Mouse (Mus musculus) forebrain, embryonic 13.5 days (tissue): Measurements from ENCODE around the gene Wdr20rt. TPM values are rescaled to one million over a fixed set of nuclear protein-coding genes. Genes with fewer than 3 reads are reported as not detected.

Experiments used
- ATAC-seq: fragments of 200-750 bp; cut with Nextera tagmentation; 2 replicates; pipeline ENCODE4 v1.8.0; 2017
- H3K27ac ChIP-seq: fragments of 300-500 bp; sonication (generic); 2 replicates; pipeline ENCODE4 v1.5.1; 2015; ENCODE audit warnings: inconsistent platforms, mild to moderate bottlenecking, moderate library complexity
- H3K27me3 ChIP-seq: fragments of 300-500 bp; sonication (generic); 2 replicates; pipeline ENCODE4 v1.6.1; 2015; ENCODE audit warnings: mild to moderate bottlenecking, inconsistent platforms
- H3K36me3 ChIP-seq: fragments of 300-500 bp; sonication (generic); 2 replicates; pipeline ENCODE4 v1.6.1; 2015; ENCODE audit warnings: mild to moderate bottlenecking, inconsistent platforms; ENCODE audit not compliant: poor library complexity, severe bottlenecking
- H3K4me1 ChIP-seq: fragments of 300-500 bp; sonication (generic); 2 replicates; pipeline ENCODE4 v1.6.1; 2015; ENCODE audit warnings: inconsistent platforms
- H3K4me2 ChIP-seq: fragments of 300-500 bp; sonication (generic); 2 replicates; pipeline ENCODE4 v1.6.1; 2015; ENCODE audit warnings: inconsistent platforms, mild to moderate bottlenecking, moderate library complexity
- H3K4me3 ChIP-seq: fragments of 300-500 bp; sonication (generic); 2 replicates; pipeline ENCODE4 v1.5.1; 2015; ENCODE audit warnings: mild to moderate bottlenecking, inconsistent platforms
- H3K9ac ChIP-seq: fragments of 300-500 bp; sonication (generic); 2 replicates; pipeline ENCODE4 v1.6.1; 2015; ENCODE audit warnings: mild to moderate bottlenecking, inconsistent platforms
- H3K9me3 ChIP-seq: fragments of 300-500 bp; sonication (generic); replicated peaks from 2 replicates; pipeline ENCODE4 v1.6.1; 2016; ENCODE audit warnings: inconsistent platforms
- WGBS: fragments of 180-500 bp; shearing (Covaris S2); methylation state at CpG from one replicate; pipeline ENCODE4 v1.1.7; 2015; 5-methylcytosine and 5-hydroxymethylcytosine counted together
- polyA plus RNA-seq: library from polyadenylated mRNA; unstranded; fragments of >200 nt; fragmentation: Nextera tagmentation; extraction: Ambion mirVana; gene quantifications from 2 replicates; pipeline ENCODE4 v1.2.1, GENCODE M21; 2015

Wdr20rt gene
- polyA plus RNA-seq, 1 experiment from 2014 or later, result not detected

- Histone ChIP-seq H3K27me3 (no peaks in the 10 kb centered on the region), H3K27ac (peak overlapping the region; percentile 48; the same call in 1 of the 2 replicates), H3K9ac (no peak overlapping the region), H3K9me3 (no peaks in the 10 kb centered on the region), H3K4me3 (no peak overlapping the region), H3K36me3 (no peaks in the 10 kb centered on the region), H3K4me1 (peaks cover 15% of the 10 kb centered on the region), H3K4me2 (peak overlapping the region; percentile 40)
- ATAC-seq, result peak; percentile 81
- 32% methylated on average over 19 of the region's 19 CpGs for WGBS
Measured at GRCm38 (mm10) chr12:65258212-65259138, 33.2 kb downstream of the Wdr20rt start.

DNA sequence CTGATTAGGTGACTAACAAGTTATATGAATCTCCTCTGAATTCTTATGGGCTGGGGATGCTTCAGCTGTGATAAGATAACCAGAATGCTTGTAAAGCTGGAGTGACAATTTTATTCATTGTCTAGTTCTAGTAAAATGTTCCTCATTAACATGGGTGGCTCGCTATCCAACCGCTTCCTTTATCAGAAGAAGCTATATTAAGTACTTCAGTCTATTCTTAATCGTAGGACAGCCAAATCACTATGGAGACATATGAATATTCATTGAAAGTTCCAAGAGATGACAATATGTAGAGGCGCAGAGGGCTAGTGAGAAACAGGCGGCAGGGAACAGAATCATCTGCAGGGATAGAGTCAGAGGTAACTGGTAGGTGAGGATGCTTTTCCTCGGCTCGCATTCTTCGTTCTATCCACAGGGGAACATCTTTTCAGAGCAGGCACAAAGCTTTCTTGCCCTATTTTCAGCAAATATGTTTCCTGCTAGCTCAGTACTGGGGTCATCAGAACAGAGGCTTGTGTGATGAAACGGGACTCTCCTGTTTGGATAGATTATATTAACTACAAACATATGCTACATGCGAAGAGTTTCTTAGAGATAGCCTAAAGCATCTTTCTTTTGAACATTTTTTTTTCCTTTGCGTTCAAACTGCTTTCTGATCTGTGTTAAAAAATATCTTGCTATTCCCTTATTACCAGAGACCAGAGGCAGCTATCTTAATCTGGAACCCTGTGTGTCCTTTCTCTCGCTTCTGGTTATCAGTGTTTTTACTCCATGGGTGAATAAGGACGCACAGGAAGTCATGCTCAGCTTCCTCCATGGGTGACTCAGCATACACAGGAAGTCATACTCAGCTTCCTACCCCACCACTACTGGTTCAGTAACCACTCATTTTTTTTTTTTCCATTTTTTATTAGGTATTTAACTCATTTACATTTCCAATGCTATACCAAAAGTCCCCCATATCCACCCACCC, 34.1 kb downstream of the Wdr20rt start:
- 66% methylated on average over 13 of the region's 13 CpGs for WGBS
- ATAC-seq, result peak; percentile 84
- Histone ChIP-seq H3K9me3 (no peaks in the 10 kb centered on the region), H3K4me3 (no peak overlapping the region), H3K27ac (0 out of 2 replicates have a peak overlapping the region, but pooled peaks have one; percentile 48), H3K36me3 (no peaks in the 10 kb centered on the region), H3K27me3 (no peaks in the 10 kb centered on the region), H3K4me1 (peaks cover 15% of the 10 kb centered on the region), H3K4me2 (peak overlapping the region; percentile 40), H3K9ac (no peak overlapping the region)

- Histone ChIP-seq H3K4me3 (no peak overlapping the region), H3K9ac (no peak overlapping the region), H3K36me3 (no peaks in the 10 kb centered on the region), H3K27me3 (no peaks in the 10 kb centered on the region), H3K4me2 (no peak overlapping the region), H3K4me1 (no peaks in the 10 kb centered on the region), H3K9me3 (no peaks in the 10 kb centered on the region), H3K27ac (no peak overlapping the region)
- peak; percentile 84 for ATAC-seq
- WGBS, result 57% methylated on average over 5 of the region's 5 CpGs
Measured at GRCm38 (mm10) chr12:65268311-65268984, 43.1 kb downstream of the Wdr20rt start.

DNA sequence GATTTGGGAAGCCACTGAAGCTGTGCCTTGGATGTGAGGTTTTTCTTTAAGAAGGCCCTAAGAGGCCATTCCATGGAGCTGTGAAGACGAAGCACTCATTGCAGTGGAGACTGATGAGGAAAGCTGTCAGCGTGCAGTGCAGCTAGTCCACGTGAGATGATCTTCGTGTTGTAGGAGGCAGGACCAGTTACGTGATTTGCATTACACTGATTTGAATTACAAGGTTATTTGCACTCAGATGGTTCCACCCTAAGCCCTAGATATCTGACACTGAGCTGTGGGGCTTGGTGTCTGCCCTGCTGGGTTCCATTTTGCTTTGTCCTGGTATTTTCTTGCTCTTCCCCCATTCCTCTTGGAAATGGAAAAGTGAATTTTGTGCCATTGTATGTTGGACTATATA, 44.1 kb downstream of the Wdr20rt start:
- WGBS, result 66% methylated on average over 5 of the region's 5 CpGs
- Histone ChIP-seq H3K9me3 (no peaks in the 10 kb centered on the region), H3K27me3 (no peaks in the 10 kb centered on the region), H3K4me1 (no peaks in the 10 kb centered on the region), H3K27ac (no peak overlapping the region), H3K9ac (no peak overlapping the region), H3K36me3 (no peaks in the 10 kb centered on the region), H3K4me2 (no peak overlapping the region), H3K4me3 (no peak overlapping the region)
- ATAC-seq, result no peak

DNA sequence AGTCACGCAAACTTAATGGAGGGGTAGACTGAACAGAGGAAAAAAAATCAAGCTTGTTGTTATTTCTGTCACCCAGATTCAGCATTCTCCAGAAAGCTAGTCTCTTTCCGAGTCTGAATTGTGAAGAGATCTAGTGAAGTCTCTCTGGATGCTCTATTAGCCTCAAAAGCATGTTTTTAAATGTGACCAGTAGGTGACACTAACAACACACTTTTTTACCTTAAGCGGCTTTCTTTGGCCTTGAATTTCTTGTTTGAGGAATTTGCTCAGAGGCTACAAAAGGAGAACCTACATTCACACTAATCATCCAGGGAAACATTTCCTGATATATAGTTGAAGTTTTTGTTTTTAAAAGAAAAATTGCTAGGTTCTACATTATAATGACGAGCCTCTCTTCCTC, 48.5 kb downstream of the Wdr20rt start:
- Histone ChIP-seq H3K4me3 (no peak overlapping the region), H3K36me3 (no peaks in the 10 kb centered on the region), H3K4me2 (no peak overlapping the region), H3K4me1 (no peaks in the 10 kb centered on the region), H3K9me3 (no peaks in the 10 kb centered on the region), H3K27ac (no peak overlapping the region), H3K27me3 (no peaks in the 10 kb centered on the region), H3K9ac (no peak overlapping the region)
- WGBS, result 72% methylated on average over 4 of the region's 4 CpGs
- ATAC-seq, result 0 out of 2 replicates have a peak, but pooled peaks have one; percentile 30

Other genes starting within 250 kb of the Wdr20rt start
- 63.2 and 64.9 TPM in 2 replicates for gene Prpf39, start 189.2 kb upstream of the Wdr20rt start, polyA plus RNA-seq
- gene Fkbp3, start 151.5 kb upstream of the Wdr20rt start, polyA plus RNA-seq, result 636 and 684 TPM in 2 replicates
- 11.8 and 13.9 TPM in 2 replicates for gene Fancm, start 149.9 kb upstream of the Wdr20rt start, polyA plus RNA-seq
- gene Mis18bp1, start 52.9 kb upstream of the Wdr20rt start, polyA plus RNA-seq, result 68.0 and 68.5 TPM in 2 replicates